Comparison of ENCODE assay signal across 19 mouse cellular contexts in genomic region chr7:51894133-51894801, GRCm38 (mm10).
"Had no signal": no experiment of that assay in that cellular context is flagged by ENCODE, and none has a peak within 500 bp of the region (broad histone marks: within the 10 kb centered on the region; RNA-seq: fewer than 3 reads in every experiment).

No protein-coding gene starts in this region.

- H3K27me3 ChIP-seq: kidney, embryonic 15.5 days; liver, embryonic 13.5 days had no signal

- H3K4me1 ChIP-seq: kidney, embryonic 15.5 days; liver, embryonic 13.5 days had no signal

- DNase-seq: kidney, adult 2 months; kidney, postnatal 10 days; kidney, postnatal 36 days; layer of hippocampus, adult 9-11 months; liver, embryonic 13.5 days; lung, adult 2 months; lung, postnatal 14 days; lung, postnatal 4 days; midbrain, embryonic 14.5 days; right cerebral cortex, adult 18-20 months; right cerebral cortex, postnatal 14 days; right cerebral cortex, postnatal 4 days; thymus, adult 2 months; thymus, postnatal 14 days had no signal

- H3K9ac ChIP-seq: kidney, embryonic 15.5 days; liver, embryonic 13.5 days had no signal

- H3K27ac ChIP-seq: kidney, embryonic 15.5 days; left cerebral cortex, adult 2 months; liver, embryonic 13.5 days; stomach, postnatal 0 days had no signal

- H3K4me3 ChIP-seq: kidney, embryonic 15.5 days; left cerebral cortex, adult 2 months; liver, embryonic 13.5 days had no signal

- ATAC-seq: intestine, postnatal 0 days had no signal

- H3K4me2 ChIP-seq: kidney, embryonic 15.5 days; liver, embryonic 13.5 days; midbrain, embryonic 11.5 days had no signal

- H3K9me3 ChIP-seq: kidney, embryonic 15.5 days; liver, embryonic 13.5 days had no signal

- H3K36me3 ChIP-seq: kidney, embryonic 15.5 days; liver, embryonic 13.5 days had no signal
